Mouse (Mus musculus) intestine, embryonic 15.5 days (tissue): ENCODE results near the gene Klhl22. TPM values are rescaled to one million over a fixed set of nuclear protein-coding genes. Genes with fewer than 3 reads are reported as not detected.

Experiments
- ATAC-seq: fragments of 200-750 bp; cut with Nextera tagmentation; 2 replicates; pipeline ENCODE4 v1.8.0; 2017; ENCODE audit warnings: moderate TSS enrichment, moderate library complexity
- H3K27ac ChIP-seq: fragments of 300-500 bp; sonication (generic); 2 replicates; pipeline ENCODE4 v1.5.1; 2015; ENCODE audit warnings: mild to moderate bottlenecking, inconsistent platforms
- H3K27me3 ChIP-seq: fragments of 300-500 bp; sonication (generic); replicated peaks from 2 replicates; pipeline ENCODE4 v1.6.1; 2015; ENCODE audit warnings: inconsistent platforms
- H3K36me3 ChIP-seq: fragments of 300-500 bp; sonication (generic); 2 replicates; pipeline ENCODE4 v1.6.1; 2015; ENCODE audit warnings: inconsistent platforms
- H3K4me1 ChIP-seq: fragments of 300-500 bp; sonication (generic); replicated peaks from 2 replicates; pipeline ENCODE4 v1.6.1; 2015; ENCODE audit warnings: inconsistent platforms
- H3K4me2 ChIP-seq: fragments of 300-500 bp; sonication (generic); replicated peaks from 2 replicates; pipeline ENCODE4 v1.6.1; 2015; ENCODE audit warnings: mild to moderate bottlenecking, inconsistent platforms
- H3K4me3 ChIP-seq: fragments of 300-500 bp; sonication (generic); replicated peaks from 2 replicates; pipeline ENCODE4 v1.5.1; 2015; ENCODE audit warnings: inconsistent platforms
- H3K9ac ChIP-seq: fragments of 300-500 bp; sonication (generic); 2 replicates; pipeline ENCODE4 v1.6.1; 2015; ENCODE audit warnings: inconsistent platforms
- H3K9me3 ChIP-seq: fragments of 300-500 bp; sonication (generic); 2 replicates; pipeline ENCODE4 v1.6.1; 2016; ENCODE audit warnings: inconsistent platforms
- WGBS: fragments of 180-500 bp; shearing (Covaris S2); methylation state at CpG from one replicate; pipeline ENCODE4 v1.1.7; 2015; 5-methylcytosine and 5-hydroxymethylcytosine counted together
- polyA plus RNA-seq: library from polyadenylated mRNA; unstranded; fragments of >200 nt; fragmentation: Nextera tagmentation; extraction: Ambion mirVana; gene quantifications from 2 replicates; pipeline ENCODE4 v1.2.1, GENCODE M21; 2015

Klhl22 gene
- polyA plus RNA-seq, 1 experiment from 2014 or later: 52.3 TPM

GRCm38 (mm10) chr16:17760657-17761056, 1.2 kb downstream of the Klhl22 start:
- no peak for ATAC-seq
- Histone ChIP-seq H3K4me2 (peak overlapping the region; percentile 92), H3K4me1 (peaks cover 18% of the 10 kb centered on the region), H3K9me3 (no peaks in the 10 kb centered on the region), H3K36me3 (no peaks in the 10 kb centered on the region), H3K27me3 (no peaks in the 10 kb centered on the region), H3K9ac (no peak overlapping the region), H3K27ac (no peak overlapping the region), H3K4me3 (peak overlapping the region; percentile 66)
- WGBS: 37% methylated on average over 8 of the region's 8 CpGs

DNA sequence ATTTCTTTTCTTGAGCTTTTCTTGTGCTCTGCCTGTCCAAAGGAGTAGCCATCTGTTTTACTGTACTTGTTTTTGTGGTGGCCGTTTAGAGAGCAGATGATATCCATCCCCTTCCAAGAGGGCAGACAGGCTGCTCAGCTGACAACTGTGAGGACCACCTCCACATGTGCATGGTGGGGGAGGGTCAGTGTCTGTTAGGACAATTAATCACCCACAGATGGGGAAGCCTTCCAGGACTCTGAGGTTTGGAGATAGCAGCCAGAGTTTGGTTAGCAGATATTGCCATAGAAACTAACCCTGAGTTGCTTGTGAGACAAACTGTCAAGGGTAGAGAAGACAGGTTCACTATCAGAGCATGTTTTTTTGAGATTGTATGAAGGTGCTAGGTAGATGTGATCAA, 1.7 kb downstream of the Klhl22 start:
- no peak for ATAC-seq
- no peak overlapping the region for H3K9ac ChIP-seq

GRCm38 (mm10) chr16:17764108-17764511, 4.7 kb downstream of the Klhl22 start:
- Histone ChIP-seq H3K4me3 (no peak overlapping the region), H3K27me3 (no peaks in the 10 kb centered on the region), H3K4me2 (peak overlapping the region; percentile 37), H3K27ac (peak overlapping the region; percentile 80), H3K4me1 (peaks cover 18% of the 10 kb centered on the region), H3K9ac (no peak overlapping the region), H3K9me3 (no peaks in the 10 kb centered on the region), H3K36me3 (peaks cover 13% of the 10 kb centered on the region)
- peak; percentile 78 for ATAC-seq
- 65% methylated on average over 4 of the region's 4 CpGs for WGBS

More for the DNA sequence above, 1.7 kb downstream of the Klhl22 start:
- H3K27me3 ChIP-seq: no peaks in the 10 kb centered on the region
- no peak overlapping the region for H3K27ac ChIP-seq
- H3K36me3 ChIP-seq: no peaks in the 10 kb centered on the region
- 45% methylated on average over 1 of the region's 1 CpGs for WGBS
- H3K4me3 ChIP-seq: 0 out of 2 replicates have a peak overlapping the region, but pooled peaks have one; percentile 66
- H3K4me2 ChIP-seq: peak overlapping the region; percentile 92; the same call in 1 of the 2 replicates
- no peaks in the 10 kb centered on the region for H3K9me3 ChIP-seq
- peaks cover 22% of the 10 kb centered on the region for H3K4me1 ChIP-seq

- Histone ChIP-seq H3K9ac (no peak overlapping the region), H3K27ac (no peak overlapping the region), H3K4me1 (peaks cover 6% of the 10 kb centered on the region; the same call in 1 of the 2 replicates), H3K4me3 (no peak overlapping the region), H3K9me3 (no peaks in the 10 kb centered on the region), H3K27me3 (no peaks in the 10 kb centered on the region), H3K36me3 (peaks cover 24% of the 10 kb centered on the region), H3K4me2 (no peak overlapping the region)
- WGBS: 88% methylated on average over 7 of the region's 7 CpGs
- no peak for ATAC-seq
Observed at GRCm38 (mm10) chr16:17768834-17769233, 9.4 kb downstream of the Klhl22 start.

GRCm38 (mm10) chr16:17771117-17771865, 11.9 kb downstream of the Klhl22 start:
- Histone ChIP-seq H3K9ac (no peak overlapping the region), H3K27ac (no peak overlapping the region), H3K9me3 (no peaks in the 10 kb centered on the region), H3K27me3 (no peaks in the 10 kb centered on the region), H3K4me2 (no peak overlapping the region), H3K4me1 (no peaks in the 10 kb centered on the region), H3K4me3 (no peak overlapping the region), H3K36me3 (peaks cover 34% of the 10 kb centered on the region)
- WGBS: 71% methylated on average over 4 of the region's 4 CpGs
- ATAC-seq: no peak

DNA sequence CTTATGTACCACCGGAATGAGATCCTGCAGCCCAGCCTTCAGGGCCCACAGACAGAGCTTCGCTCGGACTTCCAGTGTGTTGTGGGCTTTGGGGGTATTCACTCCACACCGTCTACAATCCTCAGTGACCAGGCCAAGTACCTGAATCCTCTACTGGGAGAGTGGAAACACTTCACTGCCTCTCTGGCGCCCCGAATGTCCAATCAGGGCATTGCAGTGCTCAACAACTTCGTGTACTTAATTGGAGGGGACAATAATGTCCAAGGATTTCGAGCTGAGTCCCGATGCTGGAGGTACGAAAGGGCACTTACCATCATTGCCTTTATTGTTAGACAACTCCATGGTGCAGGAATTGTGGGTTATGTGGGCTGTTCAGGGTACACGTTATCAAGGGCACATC, 17.4 kb downstream of the Klhl22 start:
- WGBS: 67% methylated on average over 11 of the region's 11 CpGs

DNA sequence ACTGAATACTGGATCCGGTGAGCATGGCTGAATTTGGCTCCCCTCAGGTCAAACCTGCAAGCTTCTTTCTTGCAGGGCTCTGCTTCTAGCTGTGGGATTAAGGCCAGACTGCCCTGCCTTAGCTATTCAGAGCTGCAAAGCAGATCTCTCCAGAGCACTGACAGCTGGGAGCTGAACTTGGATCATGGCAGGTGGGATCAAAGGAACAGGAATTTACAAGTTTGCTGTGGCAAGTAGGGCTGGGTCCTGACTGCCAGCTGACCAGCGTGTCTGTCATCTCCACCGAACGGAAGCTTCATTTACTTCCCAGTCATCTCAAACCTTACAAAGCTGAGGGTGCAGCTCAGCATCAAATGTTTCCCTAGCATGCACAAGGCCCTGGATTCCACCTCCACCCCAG, 18.8 kb downstream of the Klhl22 start:
- Histone ChIP-seq H3K27me3 (no peaks in the 10 kb centered on the region), H3K27ac (no peak overlapping the region), H3K9me3 (no peaks in the 10 kb centered on the region), H3K9ac (no peak overlapping the region), H3K36me3 (peaks cover 24% of the 10 kb centered on the region), H3K4me3 (no peak overlapping the region), H3K4me1 (no peaks in the 10 kb centered on the region), H3K4me2 (no peak overlapping the region)
- WGBS: 84% methylated on average over 4 of the region's 4 CpGs
- no peak for ATAC-seq

More for the DNA sequence above, 17.4 kb downstream of the Klhl22 start:
- H3K27ac ChIP-seq: no peak overlapping the region
- no peak overlapping the region for H3K4me3 ChIP-seq
- H3K36me3 ChIP-seq: peaks cover 29% of the 10 kb centered on the region
- H3K9me3 ChIP-seq: no peaks in the 10 kb centered on the region
- no peaks in the 10 kb centered on the region for H3K4me1 ChIP-seq
- H3K9ac ChIP-seq: no peak overlapping the region
- ATAC-seq: no peak
- H3K27me3 ChIP-seq: no peaks in the 10 kb centered on the region
- no peak overlapping the region for H3K4me2 ChIP-seq

GRCm38 (mm10) chr16:17779692-17780091, 20.3 kb downstream of the Klhl22 start:
- no peak overlapping the region for H3K4me3 ChIP-seq
- H3K9me3 ChIP-seq: no peaks in the 10 kb centered on the region
- no peaks in the 10 kb centered on the region for H3K4me1 ChIP-seq
- H3K27me3 ChIP-seq: no peaks in the 10 kb centered on the region
- H3K4me2 ChIP-seq: no peak overlapping the region
- peaks cover 23% of the 10 kb centered on the region for H3K36me3 ChIP-seq
- H3K9ac ChIP-seq: no peak overlapping the region
- no peak for ATAC-seq
- WGBS: 53% methylated on average over 1 of the region's 1 CpGs
- H3K27ac ChIP-seq: no peak overlapping the region

- Histone ChIP-seq H3K4me2 (no peak overlapping the region), H3K4me1 (no peaks in the 10 kb centered on the region), H3K27me3 (no peaks in the 10 kb centered on the region), H3K9me3 (no peaks in the 10 kb centered on the region), H3K4me3 (no peak overlapping the region), H3K9ac (no peak overlapping the region), H3K36me3 (peaks cover 19% of the 10 kb centered on the region; the same call in 1 of the 2 replicates), H3K27ac (no peak overlapping the region)
- ATAC-seq: no peak
- WGBS: 65% methylated on average over 3 of the region's 3 CpGs
Observed at GRCm38 (mm10) chr16:17785337-17785736, 25.9 kb downstream of the Klhl22 start.

DNA sequence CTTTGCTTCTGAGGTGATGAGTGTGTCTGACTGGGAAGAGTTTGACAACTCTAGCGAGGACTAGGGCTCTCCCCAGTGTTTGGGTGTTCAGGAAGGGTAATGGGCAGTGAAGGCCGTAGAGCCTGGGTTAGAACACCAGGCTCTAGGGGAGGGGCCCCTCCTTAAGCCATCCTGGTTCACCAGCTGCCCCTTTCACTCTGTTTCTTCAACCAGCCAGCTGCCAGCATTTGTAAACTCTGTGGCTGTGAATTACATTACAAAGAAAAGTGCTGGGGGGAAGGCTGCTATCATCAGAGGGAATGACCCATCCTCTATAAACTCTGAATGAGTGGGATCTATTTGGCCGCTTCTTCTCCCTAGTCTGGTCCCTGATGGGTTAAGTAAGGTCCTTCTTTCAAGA, 33.3 kb downstream of the Klhl22 start:
- Histone ChIP-seq H3K4me3 (no peak overlapping the region), H3K4me2 (no peak overlapping the region), H3K27me3 (peaks cover 1% of the 10 kb centered on the region), H3K9me3 (no peaks in the 10 kb centered on the region), H3K27ac (no peak overlapping the region), H3K36me3 (peaks cover 8% of the 10 kb centered on the region; the same call in 1 of the 2 replicates), H3K9ac (no peak overlapping the region), H3K4me1 (0 out of 2 replicates have a peak, but pooled peaks cover 8% of the 10 kb centered on the region)
- 74% methylated on average over 3 of the region's 3 CpGs for WGBS
- no peak for ATAC-seq

- no peak for ATAC-seq
- 87% methylated on average over 4 of the region's 4 CpGs for WGBS
- H3K4me2 ChIP-seq: no peak overlapping the region
- 0 out of 2 replicates have a peak, but pooled peaks cover 14% of the 10 kb centered on the region for H3K4me1 ChIP-seq
- no peak overlapping the region for H3K9ac ChIP-seq
- no peak overlapping the region for H3K4me3 ChIP-seq
- H3K27me3 ChIP-seq: peaks cover 4% of the 10 kb centered on the region
- H3K27ac ChIP-seq: no peak overlapping the region
- peaks cover 6% of the 10 kb centered on the region; the same call in 1 of the 2 replicates for H3K36me3 ChIP-seq
- no peaks in the 10 kb centered on the region for H3K9me3 ChIP-seq
Observed at GRCm38 (mm10) chr16:17794047-17794446, 34.6 kb downstream of the Klhl22 start.

GRCm38 (mm10) chr16:17795643-17796042, 36.2 kb downstream of the Klhl22 start:
- H3K4me2 ChIP-seq: no peak overlapping the region
- H3K27me3 ChIP-seq: peaks cover 15% of the 10 kb centered on the region
- WGBS: 73% methylated on average over 5 of the region's 5 CpGs
- H3K4me3 ChIP-seq: no peak overlapping the region
- no peaks in the 10 kb centered on the region for H3K36me3 ChIP-seq
- ATAC-seq: no peak
- H3K9ac ChIP-seq: no peak overlapping the region
- H3K9me3 ChIP-seq: no peaks in the 10 kb centered on the region
- H3K27ac ChIP-seq: no peak overlapping the region
- peaks cover 23% of the 10 kb centered on the region; the same call in 1 of the 2 replicates for H3K4me1 ChIP-seq

DNA sequence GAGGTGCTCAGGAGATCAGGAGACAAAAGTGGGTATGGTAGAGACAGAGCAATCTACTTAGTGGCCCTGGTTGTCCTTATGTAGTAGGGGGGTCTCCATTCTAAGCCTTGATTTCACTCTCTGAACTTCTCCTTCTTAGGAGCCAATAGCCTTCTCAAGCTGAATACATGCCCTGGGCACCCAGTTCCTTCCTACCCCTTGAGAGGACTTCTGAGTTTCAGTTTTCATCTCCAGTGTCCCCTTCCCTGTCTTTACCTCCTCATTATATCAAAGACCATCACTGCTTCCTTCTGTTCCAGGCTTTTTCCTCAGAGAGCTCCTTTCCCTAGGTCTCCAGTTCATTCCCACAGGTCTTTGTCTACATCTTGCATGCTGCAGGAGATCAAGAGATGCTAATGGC, 37.1 kb downstream of the Klhl22 start:
- Histone ChIP-seq H3K36me3 (no peaks in the 10 kb centered on the region), H3K4me2 (peak overlapping the region; percentile 84), H3K4me1 (peaks cover 23% of the 10 kb centered on the region; the same call in 1 of the 2 replicates), H3K4me3 (peak overlapping the region; percentile 73), H3K27ac (peak overlapping the region; percentile 91; the same call in 1 of the 2 replicates), H3K27me3 (peaks cover 19% of the 10 kb centered on the region), H3K9ac (peak overlapping the region; percentile 84), H3K9me3 (no peaks in the 10 kb centered on the region)
- ATAC-seq: no peak
